Mouse (Mus musculus): ENCODE results near the gene Fahd1.

DNA sequence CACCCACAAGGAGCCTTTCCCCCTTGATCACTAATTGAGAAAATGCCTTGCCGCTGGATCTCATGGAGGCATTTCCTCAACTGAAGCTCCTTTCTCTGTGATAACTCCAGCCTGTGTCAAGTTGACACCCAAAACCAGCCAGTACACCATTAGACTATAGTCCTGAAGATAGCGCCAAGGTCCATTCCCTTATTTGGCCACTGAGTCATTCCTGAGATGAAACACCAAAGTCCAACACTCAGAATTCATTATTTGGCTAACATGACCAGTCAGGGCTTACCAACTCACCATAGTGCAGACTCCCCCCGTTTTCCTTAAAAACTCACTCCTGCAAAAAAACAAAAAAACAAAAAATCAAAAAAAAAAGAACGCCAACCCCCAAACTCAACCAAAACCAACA, 50.7 kb downstream of the Fahd1 start:
- TF ChIP-seq CTCF (IDR thresholded peaks at IDR 0.05; ENCODE audit: control insufficient read depth, insufficient read depth, insufficient read length) (no peak), MAX (IDR thresholded peaks at IDR 0.05) (no peak), USF1 (IDR thresholded peaks at IDR 0.05; ENCODE audit: low read depth) (no peak), CEBPB (IDR thresholded peaks at IDR 0.05; ENCODE audit: low read depth) (no peak)
